Mouse (Mus musculus) thymus, postnatal 10 days (tissue): ENCODE data around the gene Med12l.

ENCODE experiments used
- DNase-seq, 2 experiments: peaks; one replicate each; pipeline ENCODE4 v3.0.0; 2021; ENCODE audit warnings: low spot score in 2 of 2

Gene Med12l

DNA sequence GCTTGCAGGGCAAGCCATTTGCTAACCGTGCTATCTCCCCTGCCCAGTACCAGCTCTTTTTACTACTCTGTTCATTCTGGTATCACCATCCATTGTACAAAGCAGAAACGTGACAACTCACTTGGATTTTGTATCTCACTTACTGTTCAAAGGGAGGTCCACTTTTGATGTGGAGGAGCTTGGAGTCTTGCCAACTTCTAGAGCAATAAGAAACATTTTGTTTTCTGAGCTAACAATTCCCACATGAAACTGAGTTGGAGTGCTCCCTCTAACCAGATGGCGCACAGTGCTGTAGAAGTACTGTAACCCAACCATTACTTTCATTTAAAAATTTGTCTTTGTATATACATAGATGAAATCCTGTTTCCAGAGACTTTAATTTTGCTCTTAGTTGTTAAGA lies 225.3 kb downstream of the Med12l start:
- DNase-seq: no peak

DNA sequence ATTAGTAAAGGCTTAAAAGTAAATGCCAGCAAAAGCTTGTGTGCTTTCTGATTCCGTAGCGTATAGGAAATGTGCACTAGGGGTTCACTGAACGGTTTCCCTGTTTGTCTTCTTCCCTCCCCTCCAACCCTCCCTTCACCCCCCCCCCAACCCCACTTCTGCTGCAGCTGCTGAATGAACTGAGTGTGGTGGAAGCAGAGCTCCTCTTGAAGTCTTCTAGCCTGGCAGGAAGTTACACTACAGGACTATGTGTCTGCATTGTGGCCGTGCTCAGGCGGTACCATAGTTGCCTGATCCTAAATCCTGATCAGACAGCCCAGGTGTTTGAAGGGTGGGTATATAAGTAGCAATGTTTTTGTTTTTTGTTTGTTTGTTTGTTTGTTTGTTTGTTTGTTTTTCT lies 229.3 kb downstream of the Med12l start:
- peak; percentile 64 to 66 for DNase-seq

DNA sequence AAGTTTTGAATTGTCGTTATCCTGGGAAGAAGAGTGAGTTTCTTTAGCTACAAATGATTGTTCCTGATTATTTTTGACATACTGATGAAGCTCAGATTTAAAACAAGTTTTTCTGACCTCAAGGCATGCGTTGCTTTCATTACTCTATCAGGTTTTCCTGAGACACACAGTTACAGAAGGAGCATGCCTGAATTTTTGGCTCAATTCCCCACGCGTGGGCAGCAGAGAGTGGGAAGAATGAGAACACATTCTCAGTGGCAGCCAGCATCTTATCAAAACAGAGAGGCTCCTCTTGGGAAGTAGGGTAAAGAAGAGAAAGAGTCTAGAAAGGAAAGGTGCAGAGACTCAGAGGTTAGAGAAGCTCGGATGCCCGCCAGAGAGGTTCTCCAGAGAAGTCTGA lies 237.8 kb downstream of the Med12l start:
- DNase-seq: no peak

DNA sequence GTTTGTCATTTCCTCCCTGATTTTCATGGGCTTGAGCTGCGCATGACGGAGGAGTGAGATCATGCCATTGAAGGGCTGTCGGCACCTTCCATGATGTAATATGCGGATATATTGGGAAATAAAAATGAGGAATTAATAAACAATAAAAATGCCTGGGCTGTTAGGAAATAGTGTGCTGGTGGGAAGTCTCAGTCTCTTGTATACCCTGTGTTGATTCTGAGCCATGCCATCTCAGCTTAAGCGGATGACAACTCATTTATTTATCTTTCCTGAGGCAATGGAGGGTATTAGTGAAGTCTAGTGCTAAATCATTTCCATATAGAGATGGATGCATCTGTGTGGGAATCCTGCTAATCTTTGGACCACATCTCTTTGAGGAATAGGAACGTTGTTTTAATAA lies 242.4 kb downstream of the Med12l start:
- no peak for DNase-seq

DNA sequence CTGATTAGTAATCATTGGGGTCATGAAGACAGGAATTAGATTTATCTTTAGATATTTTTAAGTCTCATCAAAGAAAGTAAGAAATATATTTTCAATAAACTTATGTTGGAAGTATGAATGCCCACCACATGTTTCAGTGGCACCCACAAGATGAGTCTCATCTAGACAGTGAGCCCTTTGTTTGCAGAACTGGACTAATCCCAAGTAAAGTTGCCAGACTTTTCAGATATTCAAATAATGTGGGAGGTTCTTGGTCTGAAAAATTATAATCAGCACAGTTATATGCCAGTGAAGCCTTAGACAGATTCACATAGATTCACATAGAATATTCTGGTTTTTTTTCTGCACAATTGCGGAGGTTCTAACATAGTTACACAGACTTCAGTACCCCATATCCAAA lies 244.8 kb downstream of the Med12l start:
- DNase-seq: no peak

DNA sequence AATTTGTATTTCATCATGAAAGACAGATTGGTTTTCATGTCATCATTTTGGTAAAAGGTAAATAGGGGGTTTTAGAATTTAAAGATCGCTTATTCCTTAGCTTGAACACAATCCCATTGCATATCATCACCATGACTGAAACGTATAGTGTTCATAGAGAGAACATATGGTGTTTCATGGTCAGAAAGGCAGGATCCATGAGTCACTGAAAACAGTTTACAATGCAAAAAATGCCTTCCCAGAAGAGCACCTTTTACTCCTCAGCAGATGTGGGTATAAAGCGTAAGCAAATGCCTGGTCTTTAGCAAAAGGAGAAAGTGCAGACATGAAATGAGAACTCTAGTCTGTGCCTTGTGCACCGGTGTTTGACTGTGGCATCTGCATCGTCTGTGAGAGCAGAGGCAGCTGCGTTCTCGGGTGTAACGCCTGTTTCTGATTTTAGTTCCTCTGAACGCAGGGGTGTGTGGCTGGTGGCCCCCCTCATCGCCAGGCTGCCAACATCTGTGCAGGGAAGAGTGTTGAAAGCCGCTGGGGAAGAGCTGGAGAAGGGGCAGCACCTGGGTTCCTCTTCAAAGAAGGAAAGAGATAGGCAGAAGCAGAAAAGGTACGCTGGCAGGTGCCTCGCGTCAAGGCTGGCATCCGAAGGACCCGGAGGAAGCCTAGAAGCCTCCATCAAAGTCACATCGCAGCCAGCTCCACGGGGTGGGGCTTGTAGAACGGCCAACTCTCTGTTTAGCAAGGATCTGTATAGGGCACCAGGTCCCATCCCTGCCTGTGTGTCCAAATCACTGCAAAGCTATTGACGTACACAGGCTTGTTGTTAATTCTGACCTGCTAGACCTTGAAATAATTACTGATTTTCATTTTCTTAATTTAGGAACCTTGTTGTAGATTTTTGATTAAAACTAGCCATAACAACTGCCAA lies 252.4 kb downstream of the Med12l start:
- peak; percentile 79 to 87 for DNase-seq

DNA sequence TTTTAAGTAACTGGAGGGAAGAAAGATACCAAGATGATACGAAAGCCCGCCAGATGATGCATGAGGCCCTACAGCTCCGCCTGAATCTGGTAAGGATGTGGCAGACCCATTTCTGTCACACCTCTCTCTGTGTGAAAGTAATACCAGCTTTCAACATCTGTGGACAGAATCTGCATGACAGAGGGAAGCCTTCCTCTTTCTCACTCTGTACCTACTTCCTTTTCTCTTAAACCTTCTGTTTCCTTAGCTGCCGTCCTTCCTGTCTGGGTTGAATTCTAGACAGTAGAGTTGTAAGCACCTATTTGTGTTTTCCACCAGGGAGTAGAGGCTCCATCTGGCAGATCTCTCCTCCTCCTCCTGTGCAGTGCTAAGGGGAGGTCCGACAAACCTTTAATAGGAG lies 255.1 kb downstream of the Med12l start:
- peak; percentile 40 to 50 for DNase-seq

DNA sequence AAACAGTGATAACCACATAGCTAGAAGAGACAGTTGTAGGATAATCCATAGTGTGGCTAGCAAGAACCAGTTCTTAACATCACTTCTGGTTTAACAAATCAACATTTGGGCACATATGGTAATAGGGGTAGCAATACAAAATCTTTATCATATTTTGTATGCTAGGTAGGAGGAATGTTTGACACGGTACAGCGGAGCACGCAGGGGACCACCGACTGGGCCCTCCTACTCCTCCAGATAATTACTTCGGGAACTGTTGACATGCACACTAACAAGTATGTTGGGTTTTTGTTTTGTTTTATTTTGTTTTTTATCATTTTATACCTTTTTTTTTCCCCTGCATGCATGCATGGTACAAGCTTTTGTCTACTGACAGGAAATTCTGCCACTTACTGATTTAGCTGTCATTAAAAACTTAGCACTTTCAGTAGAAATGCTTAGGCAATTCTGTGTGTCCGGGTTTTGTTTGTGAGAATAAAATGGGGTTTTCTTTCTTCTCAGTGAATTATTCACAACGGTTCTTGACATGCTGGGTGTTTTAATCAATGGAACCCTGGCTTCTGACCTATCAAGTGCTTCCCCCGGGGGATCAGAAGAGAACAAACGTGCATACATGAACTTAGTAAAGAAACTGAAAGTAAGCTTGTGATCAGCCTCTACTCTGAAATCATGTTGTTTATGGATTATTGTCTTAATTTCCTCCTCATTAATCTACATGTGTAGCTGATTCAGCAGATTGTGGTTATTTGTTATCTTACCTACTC lies 256.3 kb downstream of the Med12l start:
- no peak for DNase-seq

DNA sequence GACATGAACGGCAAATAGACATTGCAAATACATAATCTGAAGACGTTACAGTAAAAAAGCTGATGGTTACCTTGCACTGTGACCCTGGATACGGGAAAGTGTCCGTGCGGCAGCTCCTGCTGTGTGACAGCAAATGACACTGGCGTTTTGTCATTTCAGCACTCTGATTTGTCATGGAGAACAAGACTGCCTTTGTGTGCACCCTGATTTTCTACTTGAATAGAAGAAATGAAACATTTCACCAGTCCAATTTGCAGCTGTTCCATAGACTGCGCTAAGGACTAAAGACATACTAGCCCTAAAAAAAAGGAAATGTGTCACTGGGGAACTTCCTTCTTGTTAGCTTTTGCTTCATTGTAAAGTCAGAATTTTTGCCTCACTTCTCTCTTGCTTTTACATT lies 257.1 kb downstream of the Med12l start, which contains the start of gene P2ry12:
Gene P2ry12 (minus strand): TSS at position 168 of the 400 bp plus-strand sequence.
- DNase-seq: no peak

DNA sequence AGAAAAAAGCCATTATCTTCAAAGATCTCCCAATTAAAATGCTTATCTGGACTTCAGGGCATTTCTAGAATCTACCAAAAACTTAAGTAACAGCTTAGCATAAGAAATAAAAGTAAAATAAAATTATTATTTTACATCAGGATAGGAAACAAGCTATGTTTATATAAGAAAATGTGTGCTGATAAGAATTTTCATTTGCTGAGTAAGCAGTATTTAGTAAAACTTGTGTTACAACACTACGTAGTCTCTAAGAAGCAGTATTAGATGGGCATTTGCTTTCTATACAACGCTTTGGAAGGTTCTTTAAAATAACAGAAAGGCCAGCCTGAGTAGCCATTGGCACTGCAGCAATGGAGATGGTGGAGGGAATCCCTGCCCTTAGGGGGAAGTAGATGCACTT lies 257.8 kb downstream of the Med12l start:
- no peak for DNase-seq

DNA sequence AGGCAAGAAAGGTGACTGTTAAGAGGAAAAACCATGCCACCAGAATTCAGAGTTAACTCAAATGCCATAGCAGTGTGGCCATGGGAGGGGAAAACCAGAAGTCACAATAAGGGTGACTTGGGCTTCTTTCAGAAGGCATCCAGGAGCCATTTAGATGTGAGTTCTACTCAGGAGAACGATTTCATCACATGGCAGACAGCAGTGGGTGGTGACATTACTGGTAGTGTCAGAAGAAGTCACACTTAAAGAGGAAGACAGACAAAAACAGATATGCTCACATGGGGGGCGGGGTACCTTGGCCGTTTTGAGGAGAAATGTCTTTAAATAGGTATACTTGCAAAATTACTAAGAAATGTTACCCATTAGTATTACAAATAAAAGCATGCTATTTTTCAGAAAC lies 258.4 kb downstream of the Med12l start:
- no peak for DNase-seq

DNA sequence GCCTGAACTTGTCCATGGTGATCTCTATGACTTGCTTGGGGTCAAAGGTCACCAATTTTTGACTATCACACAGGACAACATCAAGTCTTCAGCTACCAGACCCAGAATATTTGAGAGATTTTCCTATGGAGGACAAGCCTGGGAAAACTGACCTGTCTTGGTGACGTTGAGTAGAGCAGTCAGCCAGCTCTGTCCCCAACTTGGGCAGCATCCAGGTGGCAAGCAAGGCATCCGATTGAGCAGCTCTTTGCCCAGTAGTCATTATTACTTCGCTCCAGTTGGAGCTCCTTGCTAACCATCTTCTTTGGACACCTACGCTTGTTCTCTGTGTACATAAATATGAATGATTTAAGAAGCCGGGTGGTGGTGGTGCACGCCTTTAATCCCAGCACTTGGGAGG lies 265.2 kb downstream of the Med12l start:
- DNase-seq: no peak

DNA sequence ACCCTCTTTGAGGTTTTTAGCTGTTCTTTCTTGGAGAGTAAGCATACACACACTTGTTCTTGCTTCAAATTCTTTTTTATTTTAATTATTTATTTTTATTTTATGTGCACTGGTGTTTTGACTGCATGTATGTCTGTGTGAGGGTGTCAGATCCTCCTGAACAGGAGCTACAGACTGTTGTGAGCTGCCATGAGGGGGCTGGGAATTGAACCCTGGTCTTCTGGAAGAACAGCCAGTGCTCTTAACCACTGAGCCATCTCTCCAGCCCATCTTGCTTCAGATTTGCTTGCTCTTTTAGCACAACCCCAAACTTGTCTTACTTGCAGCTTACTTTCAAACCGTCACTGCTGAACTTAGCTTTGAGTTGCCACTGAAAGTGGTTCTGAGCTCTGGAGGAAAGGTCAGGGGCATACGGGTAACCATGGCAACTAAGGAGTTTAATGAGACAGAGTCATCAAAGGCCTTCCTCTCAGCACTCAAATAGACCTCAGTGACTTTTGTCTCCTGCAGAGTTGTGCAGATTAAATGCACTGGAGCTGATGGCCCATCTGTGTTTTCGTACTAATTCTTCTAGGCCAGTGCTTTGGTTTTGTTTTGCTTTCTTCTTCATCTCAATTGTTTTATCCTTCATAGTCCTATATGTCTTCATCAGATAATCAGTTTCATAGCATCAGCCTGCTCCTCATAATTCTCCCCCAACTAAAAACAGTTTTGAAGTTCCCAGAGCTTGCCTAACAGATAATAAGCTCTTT lies 272.1 kb downstream of the Med12l start:
- DNase-seq: no peak

DNA sequence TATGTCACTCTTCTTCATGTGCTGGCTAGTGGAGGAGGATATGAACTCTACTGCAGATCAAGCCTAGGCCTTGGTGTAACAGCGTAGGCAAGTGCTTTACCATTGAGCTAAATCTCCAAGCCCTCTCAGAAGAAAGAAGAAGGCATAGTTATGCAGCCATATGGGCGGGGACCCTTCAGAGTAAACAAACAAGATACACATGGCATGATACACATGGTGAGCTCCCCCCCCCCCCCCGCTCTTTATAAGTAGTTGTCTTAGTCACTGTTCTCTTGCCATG lies 272.6 kb downstream of the Med12l start:
- no peak for DNase-seq

DNA sequence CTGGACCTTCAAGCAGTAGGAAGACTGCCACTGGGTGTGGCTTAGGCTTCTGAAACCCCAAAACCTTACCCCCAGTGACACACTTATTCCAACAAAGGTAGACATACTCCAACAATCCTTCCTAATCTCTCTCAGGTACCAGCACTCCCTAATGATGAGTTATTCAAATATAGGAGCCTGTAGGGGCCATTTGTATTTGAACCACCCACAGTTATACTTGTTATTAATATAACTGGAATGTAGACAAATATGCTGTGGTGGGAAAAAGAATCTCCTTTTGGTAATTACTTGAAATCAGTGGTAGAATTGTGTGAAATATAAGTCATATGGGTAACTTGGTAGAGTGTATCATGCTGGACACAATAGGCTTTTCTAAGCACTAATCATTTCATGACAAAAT lies 273.0 kb downstream of the Med12l start:
- DNase-seq: no peak

DNA sequence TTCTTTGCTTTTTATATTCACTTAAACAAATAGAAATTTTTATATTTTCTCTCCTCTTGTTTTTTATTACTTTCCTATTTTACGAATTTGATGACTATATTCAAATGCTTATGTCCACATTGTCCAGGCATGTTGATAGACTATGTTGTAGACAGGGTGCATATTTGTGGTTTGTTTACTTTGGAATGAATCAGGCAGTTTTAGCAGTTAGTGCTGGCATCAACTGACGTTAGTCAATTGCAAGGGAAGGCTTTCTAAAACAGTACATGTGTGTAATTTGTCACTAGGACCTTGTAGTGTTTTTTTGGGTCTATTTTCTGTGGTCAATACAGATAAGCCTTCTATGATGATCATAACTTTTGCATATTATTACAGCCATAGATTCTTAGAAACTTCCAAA lies 284.9 kb downstream of the Med12l start:
- no peak for DNase-seq

DNA sequence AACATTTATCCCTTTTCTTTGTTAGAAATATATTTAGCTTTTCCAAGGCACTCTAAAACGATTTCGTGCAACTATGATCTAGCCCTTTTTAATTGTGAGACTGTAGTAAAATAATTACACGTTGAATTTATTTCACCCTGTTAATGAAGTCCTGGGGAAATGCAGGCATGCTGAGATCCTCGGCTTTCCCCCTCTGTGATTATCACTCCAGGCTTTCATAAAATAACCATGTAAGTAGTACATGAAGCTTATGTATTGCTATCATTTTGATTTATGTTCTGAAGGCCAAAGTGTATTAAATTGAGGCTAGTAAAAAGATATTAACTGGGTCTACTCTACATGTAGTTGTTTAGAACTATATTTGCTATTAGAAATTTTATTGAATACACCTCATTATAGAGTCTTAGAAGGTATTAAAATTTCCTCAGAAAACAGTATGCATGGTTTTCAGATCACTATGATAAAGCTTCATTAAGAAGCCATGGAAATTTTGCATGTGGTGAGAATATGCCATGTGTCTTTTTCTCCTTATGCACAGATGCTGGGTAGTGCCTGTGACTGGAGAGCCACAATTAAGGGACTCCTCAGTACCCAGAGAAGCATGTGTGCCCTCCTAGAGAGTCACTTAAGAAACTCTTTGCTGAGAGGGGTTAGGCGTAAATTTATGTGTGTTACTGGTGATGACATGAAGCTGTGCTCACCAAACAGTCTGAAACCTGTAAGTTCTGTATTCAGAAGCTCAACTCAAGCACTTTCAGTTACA lies 288.0 kb downstream of the Med12l start:
- DNase-seq: no peak

DNA sequence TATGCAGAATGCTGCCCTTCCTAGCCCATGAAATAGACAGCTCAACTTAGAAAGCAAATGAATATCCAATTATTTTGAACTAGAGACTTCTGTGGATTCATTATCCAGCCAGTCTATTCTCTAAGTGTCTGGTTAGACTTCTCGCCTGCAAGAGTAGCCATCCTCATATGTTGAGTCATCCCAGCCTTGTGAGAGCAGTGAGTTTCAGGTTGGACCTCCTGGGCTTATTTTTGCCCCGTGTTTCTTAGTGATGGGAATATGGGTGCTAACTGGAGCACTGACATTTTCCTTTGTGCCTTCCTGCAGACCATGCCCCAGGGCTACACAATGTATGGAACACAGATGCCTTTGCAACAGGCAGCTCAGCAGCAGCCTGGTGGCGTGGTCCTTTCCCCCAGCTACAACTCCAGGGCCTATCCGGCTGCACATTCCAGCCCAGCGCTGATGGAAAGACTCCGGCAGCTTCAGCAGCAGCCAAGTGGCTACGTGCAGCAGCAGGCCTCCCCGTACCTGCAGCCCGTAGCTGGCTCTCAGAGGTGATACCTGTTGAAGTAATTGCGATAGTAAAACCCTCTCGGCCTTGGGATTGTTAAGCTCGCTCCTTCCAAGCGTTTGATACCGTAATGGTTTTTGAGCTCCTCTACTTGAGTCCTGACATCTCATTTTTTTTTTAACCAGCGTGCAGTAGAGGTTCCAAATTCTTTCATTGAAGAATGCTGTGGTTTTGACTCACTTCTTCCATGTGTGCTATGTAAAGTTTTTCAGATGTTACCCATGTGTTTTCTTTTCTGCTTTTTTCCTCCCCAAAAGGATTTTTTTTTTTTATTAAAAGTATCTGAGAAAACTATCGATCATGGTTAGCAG lies 290.3 kb downstream of the Med12l start:
- DNase-seq: no peak

DNA sequence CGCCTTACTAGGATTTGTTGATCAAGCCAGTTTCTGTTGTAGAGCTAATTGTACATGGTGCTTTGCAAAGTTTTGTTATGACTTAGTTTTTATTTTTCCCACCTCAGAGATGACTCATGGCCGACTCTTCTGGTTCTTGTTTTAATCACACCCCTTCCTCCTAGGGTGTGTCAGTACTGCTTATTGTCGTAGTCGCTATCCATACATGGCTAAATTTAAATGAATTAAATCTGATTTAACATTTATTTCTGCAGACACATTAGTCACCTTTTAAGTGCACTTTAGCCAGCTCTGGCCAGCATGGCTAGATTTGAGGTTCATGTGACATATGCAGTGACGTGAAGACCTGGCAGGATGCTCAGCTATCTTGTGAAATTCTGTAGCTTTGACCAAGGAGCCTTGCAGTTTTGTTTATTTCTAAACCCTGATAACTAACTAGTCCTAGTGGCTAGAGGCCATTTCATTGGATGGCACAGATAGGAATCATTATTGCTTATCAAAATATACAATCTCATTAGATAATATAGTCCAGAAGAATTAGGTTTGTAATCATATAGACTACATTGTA lies 291.0 kb downstream of the Med12l start:
- no peak for DNase-seq

DNA sequence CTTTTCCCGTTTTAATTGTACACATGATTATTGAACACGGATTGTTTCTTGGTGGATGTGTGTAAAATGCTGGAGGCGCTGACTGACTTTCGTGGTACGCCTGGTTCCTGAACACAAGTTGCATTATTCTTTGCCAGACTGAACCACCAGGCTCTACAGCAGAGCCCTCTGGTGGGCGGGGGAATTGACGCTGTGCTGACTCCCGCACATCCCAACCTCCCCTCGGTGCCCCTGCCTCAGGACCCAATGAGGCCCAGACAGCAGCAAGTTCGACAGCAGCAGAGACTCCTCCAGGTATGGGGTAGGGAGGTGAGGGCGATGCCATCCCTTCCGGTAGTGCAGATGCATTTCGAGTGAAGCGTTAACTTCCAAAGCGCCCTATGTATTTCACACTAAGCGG lies 292.0 kb downstream of the Med12l start:
- DNase-seq: peak in 1 of 2 experiments; percentile 23
